Mouse (Mus musculus): Measurements from ENCODE around the gene Ppp1r14b. TPM values are rescaled to one million over a fixed set of nuclear protein-coding genes. Genes with fewer than 3 reads are reported as not detected.

Ppp1r14b gene
- polyA plus RNA-seq, 1 experiment from 2014 or later: 221 TPM

Other genes with a start within 250 kb of the Ppp1r14b start
- gene Rps6ka4, start 134.3 kb upstream of the Ppp1r14b start, polyA plus RNA-seq (2014; fragmentation: Nextera tagmentation; extraction: Ambion mirVana): 11.5 and 12.6 TPM in 2 replicates
- 2.8 and 4.4 TPM in 2 replicates for gene Ccdc88b, start 116.8 kb upstream of the Ppp1r14b start, polyA plus RNA-seq (2014; fragmentation: Nextera tagmentation; extraction: Ambion mirVana)
- 167 and 169 TPM in 2 replicates for gene Trmt112, start 65.3 kb upstream of the Ppp1r14b start, polyA plus RNA-seq (2014; fragmentation: Nextera tagmentation; extraction: Ambion mirVana)
- gene Prdx5, start 64.9 kb upstream of the Ppp1r14b start, polyA plus RNA-seq (2014; fragmentation: Nextera tagmentation; extraction: Ambion mirVana): 106 and 117 TPM in 2 replicates
- 4.1 and 5.9 TPM in 2 replicates for gene Esrra, start 53.2 kb upstream of the Ppp1r14b start, polyA plus RNA-seq (2014; fragmentation: Nextera tagmentation; extraction: Ambion mirVana)
- gene Catsperz, start 49.6 kb upstream of the Ppp1r14b start, polyA plus RNA-seq (2014; fragmentation: Nextera tagmentation; extraction: Ambion mirVana): 0.49 and 0.91 TPM in 2 replicates
- 0.18 and 0.38 TPM in 2 replicates for gene Kcnk4, start 40.5 kb upstream of the Ppp1r14b start, polyA plus RNA-seq (2014; fragmentation: Nextera tagmentation; extraction: Ambion mirVana)
- 51.9 and 54.7 TPM in 2 replicates for gene Bad, start 33.1 kb upstream of the Ppp1r14b start, polyA plus RNA-seq (2014; fragmentation: Nextera tagmentation; extraction: Ambion mirVana)
- gene Gpr137, start 32.5 kb upstream of the Ppp1r14b start, polyA plus RNA-seq (2014; fragmentation: Nextera tagmentation; extraction: Ambion mirVana): 18.2 and 18.9 TPM in 2 replicates
- gene Plcb3, start 1.5 kb downstream of the Ppp1r14b start, polyA plus RNA-seq (2014; fragmentation: Nextera tagmentation; extraction: Ambion mirVana): 20.6 and 23.4 TPM in 2 replicates
- 111 and 124 TPM in 2 replicates for gene Fkbp2, start 5.5 kb downstream of the Ppp1r14b start, polyA plus RNA-seq (2014; fragmentation: Nextera tagmentation; extraction: Ambion mirVana)
- 24.3 and 28.8 TPM in 2 replicates for gene Vegfb, start 12.7 kb downstream of the Ppp1r14b start, polyA plus RNA-seq (2014; fragmentation: Nextera tagmentation; extraction: Ambion mirVana)
- gene Dnajc4, start 17.6 kb downstream of the Ppp1r14b start, polyA plus RNA-seq (2014; fragmentation: Nextera tagmentation; extraction: Ambion mirVana): 14.0 and 14.7 TPM in 2 replicates
- 15.9 and 16.9 TPM in 2 replicates for gene Nudt22, start 21.1 kb downstream of the Ppp1r14b start, polyA plus RNA-seq (2014; fragmentation: Nextera tagmentation; extraction: Ambion mirVana)
- gene Trpt1, start 21.2 kb downstream of the Ppp1r14b start, polyA plus RNA-seq (2014; fragmentation: Nextera tagmentation; extraction: Ambion mirVana): 3.9 and 4.9 TPM in 2 replicates
- 155 and 170 TPM in 2 replicates for gene Fermt3, start 44.5 kb downstream of the Ppp1r14b start, polyA plus RNA-seq (2014; fragmentation: Nextera tagmentation; extraction: Ambion mirVana)
- 356 and 387 TPM in 2 replicates for gene Stip1, start 65.0 kb downstream of the Ppp1r14b start, polyA plus RNA-seq (2014; fragmentation: Nextera tagmentation; extraction: Ambion mirVana)
- gene Macrod1, start 81.8 kb downstream of the Ppp1r14b start, polyA plus RNA-seq (2014; fragmentation: Nextera tagmentation; extraction: Ambion mirVana): 5.9 and 6.7 TPM in 2 replicates
- gene Flrt1, start 130.8 kb downstream of the Ppp1r14b start, polyA plus RNA-seq (2014; fragmentation: Nextera tagmentation; extraction: Ambion mirVana): 0.60 and 0.64 TPM in 2 replicates
- 139 and 140 TPM in 2 replicates for gene Otub1, start 231.3 kb downstream of the Ppp1r14b start, polyA plus RNA-seq (2014; fragmentation: Nextera tagmentation; extraction: Ambion mirVana)
- 1,017 and 1,108 TPM in 2 replicates for gene Cox8a, start 242.6 kb downstream of the Ppp1r14b start, polyA plus RNA-seq (2014; fragmentation: Nextera tagmentation; extraction: Ambion mirVana)

Measured in liver, embryonic 11.5 days (tissue).